Mouse (Mus musculus): ENCODE data around the gene Ehf. TPM values are rescaled to one million over a fixed set of nuclear protein-coding genes. Genes with fewer than 3 reads are reported as not detected.

The Ehf gene
- polyA plus RNA-seq, 1 experiment from 2014 or later = 23.5 TPM

- WGBS = 67% methylated on average over 7 of the region's 7 CpGs
- no peak overlapping the region for H3K4me3 ChIP-seq (replicated peaks; ENCODE audit: low read depth, low read length)
- H3K9me3 ChIP-seq (replicated peaks; ENCODE audit: low read length) = no peaks in the 10 kb centered on the region
- TF ChIP-seq CTCF (IDR thresholded peaks at IDR 0.05; ENCODE audit: low read depth) = no peak
- H3K36me3 ChIP-seq (ENCODE audit: insufficient read depth, low read length) = no peaks in the 10 kb centered on the region
- ATAC-seq (replicated peaks; ENCODE audit: low FRiP score, low read depth) (no peak), DNase-seq (ENCODE audit: low spot score) (no peak)
- no peak overlapping the region for H3K27ac ChIP-seq
- no peak overlapping the region for H3K9ac ChIP-seq (ENCODE audit: low read depth, low read length)
- H3K4me1 ChIP-seq (replicated peaks; ENCODE audit: insufficient read depth, low read length) = no peaks in the 10 kb centered on the region
- no peaks in the 10 kb centered on the region for H3K27me3 ChIP-seq (ENCODE audit: insufficient read depth, low read length)
- H3K4me2 ChIP-seq (ENCODE audit: low read length) = no peak overlapping the region
Measured at GRCm38 (mm10) chr2:103325301-103326048, 22.4 kb upstream of the Ehf start.

GRCm38 (mm10) chr2:103324320-103324719 lies 21.2 kb upstream of the Ehf start:
- no peak overlapping the region for H3K4me2 ChIP-seq (ENCODE audit: low read length)
- TF ChIP-seq CTCF (IDR thresholded peaks at IDR 0.05; ENCODE audit: low read depth) = no peak
- H3K27ac ChIP-seq = no peak overlapping the region
- no peaks in the 10 kb centered on the region for H3K36me3 ChIP-seq (ENCODE audit: insufficient read depth, low read length)
- H3K4me3 ChIP-seq (replicated peaks; ENCODE audit: low read depth, low read length) = no peak overlapping the region
- no peaks in the 10 kb centered on the region for H3K4me1 ChIP-seq (replicated peaks; ENCODE audit: insufficient read depth, low read length)
- DNase-seq (ENCODE audit: low spot score) (no peak), ATAC-seq (replicated peaks; ENCODE audit: low FRiP score, low read depth) (no peak)
- no peak overlapping the region for H3K9ac ChIP-seq (ENCODE audit: low read depth, low read length)
- 59% methylated on average over 2 of the region's 2 CpGs for WGBS
- H3K9me3 ChIP-seq (replicated peaks; ENCODE audit: low read length) = no peaks in the 10 kb centered on the region
- H3K27me3 ChIP-seq (ENCODE audit: insufficient read depth, low read length) = no peaks in the 10 kb centered on the region

- no peak overlapping the region for H3K4me2 ChIP-seq (ENCODE audit: low read length)
- TF ChIP-seq CTCF (IDR thresholded peaks at IDR 0.05; ENCODE audit: low read depth) = no peak
- ATAC-seq (replicated peaks; ENCODE audit: low FRiP score, low read depth) (no peak), DNase-seq (ENCODE audit: low spot score) (no peak)
- no peak overlapping the region for H3K9ac ChIP-seq (ENCODE audit: low read depth, low read length)
- no peaks in the 10 kb centered on the region for H3K9me3 ChIP-seq (replicated peaks; ENCODE audit: low read length)
- WGBS = 48% methylated on average over 1 of the region's 1 CpGs
- H3K27me3 ChIP-seq (ENCODE audit: insufficient read depth, low read length) = no peaks in the 10 kb centered on the region
- no peaks in the 10 kb centered on the region for H3K36me3 ChIP-seq (ENCODE audit: insufficient read depth, low read length)
- H3K27ac ChIP-seq = no peak overlapping the region
- no peaks in the 10 kb centered on the region for H3K4me1 ChIP-seq (replicated peaks; ENCODE audit: insufficient read depth, low read length)
- no peak overlapping the region for H3K4me3 ChIP-seq (replicated peaks; ENCODE audit: low read depth, low read length)
Measured at GRCm38 (mm10) chr2:103322171-103322570, 19.1 kb upstream of the Ehf start.

GRCm38 (mm10) chr2:103321638-103322037 lies 18.6 kb upstream of the Ehf start:
- no peak for TF ChIP-seq CTCF (IDR thresholded peaks at IDR 0.05; ENCODE audit: low read depth)
- ATAC-seq (replicated peaks; ENCODE audit: low FRiP score, low read depth) (no peak), DNase-seq (ENCODE audit: low spot score) (no peak)

GRCm38 (mm10) chr2:103314002-103314401 lies 10.9 kb upstream of the Ehf start:
- H3K4me2 ChIP-seq (ENCODE audit: low read length) = no peak overlapping the region
- 31% methylated on average over 4 of the region's 4 CpGs for WGBS
- DNase-seq (ENCODE audit: low spot score) = no peak
- no peak overlapping the region for H3K27ac ChIP-seq
- H3K36me3 ChIP-seq (ENCODE audit: insufficient read depth, low read length) = no peaks in the 10 kb centered on the region
- no peak for TF ChIP-seq CTCF (IDR thresholded peaks at IDR 0.05; ENCODE audit: low read depth)
- H3K9ac ChIP-seq (ENCODE audit: low read depth, low read length) = no peak overlapping the region
- H3K27me3 ChIP-seq (ENCODE audit: insufficient read depth, low read length) = no peaks in the 10 kb centered on the region
- H3K4me1 ChIP-seq (replicated peaks; ENCODE audit: insufficient read depth, low read length) = no peaks in the 10 kb centered on the region
- H3K4me3 ChIP-seq (replicated peaks; ENCODE audit: low read depth, low read length) = no peak overlapping the region
- no peaks in the 10 kb centered on the region for H3K9me3 ChIP-seq (replicated peaks; ENCODE audit: low read length)
- no peak for ATAC-seq (replicated peaks; ENCODE audit: low FRiP score, low read depth)

More at GRCm38 (mm10) chr2:103321638-103322037, 18.6 kb upstream of the Ehf start:
- no peaks in the 10 kb centered on the region for H3K9me3 ChIP-seq (replicated peaks; ENCODE audit: low read length)
- H3K4me2 ChIP-seq (ENCODE audit: low read length) = no peak overlapping the region
- WGBS = 86% methylated on average over 4 of the region's 4 CpGs
- no peak overlapping the region for H3K9ac ChIP-seq (ENCODE audit: low read depth, low read length)
- H3K36me3 ChIP-seq (ENCODE audit: insufficient read depth, low read length) = no peaks in the 10 kb centered on the region
- H3K4me1 ChIP-seq (replicated peaks; ENCODE audit: insufficient read depth, low read length) = no peaks in the 10 kb centered on the region
- H3K27me3 ChIP-seq (ENCODE audit: insufficient read depth, low read length) = no peaks in the 10 kb centered on the region
- H3K4me3 ChIP-seq (replicated peaks; ENCODE audit: low read depth, low read length) = no peak overlapping the region
- no peak overlapping the region for H3K27ac ChIP-seq

DNA sequence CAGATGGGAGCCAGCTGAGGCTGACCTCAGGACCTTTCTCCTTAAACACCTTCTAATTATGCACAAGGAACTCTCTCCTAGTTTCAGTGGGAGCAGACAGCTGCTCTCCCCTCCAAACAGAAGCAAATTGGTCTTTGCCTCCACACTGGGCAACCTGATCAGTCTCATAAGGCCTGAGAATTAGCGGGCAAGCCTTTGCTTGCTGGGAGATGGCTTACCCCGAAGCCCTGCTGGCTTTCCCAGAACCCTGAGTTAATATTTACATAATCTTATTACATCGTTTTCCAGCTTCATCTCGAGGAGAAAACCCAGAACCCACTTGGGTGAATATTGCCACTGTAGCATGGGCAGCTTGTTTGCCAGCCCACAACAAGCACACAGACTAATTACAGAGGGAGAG lies 9.6 kb upstream of the Ehf start:
- no peak for DNase-seq (ENCODE audit: low spot score)
- Histone ChIP-seq H3K4me2 (ENCODE audit: low read length) (no peak overlapping the region), H3K9me3 (replicated peaks; ENCODE audit: low read length) (no peaks in the 10 kb centered on the region), H3K27me3 (ENCODE audit: insufficient read depth, low read length) (no peaks in the 10 kb centered on the region), H3K9ac (ENCODE audit: low read depth, low read length) (no peak overlapping the region), H3K36me3 (ENCODE audit: insufficient read depth, low read length) (no peaks in the 10 kb centered on the region), H3K4me1 (replicated peaks; ENCODE audit: insufficient read depth, low read length) (no peaks in the 10 kb centered on the region), H3K4me3 (replicated peaks; ENCODE audit: low read depth, low read length) (no peak overlapping the region), H3K27ac (no peak overlapping the region)
- ATAC-seq (replicated peaks; ENCODE audit: low FRiP score, low read depth) = no peak
- WGBS = 48% methylated on average over 4 of the region's 4 CpGs
- TF ChIP-seq CTCF (IDR thresholded peaks at IDR 0.05; ENCODE audit: low read depth) = no peak

DNA sequence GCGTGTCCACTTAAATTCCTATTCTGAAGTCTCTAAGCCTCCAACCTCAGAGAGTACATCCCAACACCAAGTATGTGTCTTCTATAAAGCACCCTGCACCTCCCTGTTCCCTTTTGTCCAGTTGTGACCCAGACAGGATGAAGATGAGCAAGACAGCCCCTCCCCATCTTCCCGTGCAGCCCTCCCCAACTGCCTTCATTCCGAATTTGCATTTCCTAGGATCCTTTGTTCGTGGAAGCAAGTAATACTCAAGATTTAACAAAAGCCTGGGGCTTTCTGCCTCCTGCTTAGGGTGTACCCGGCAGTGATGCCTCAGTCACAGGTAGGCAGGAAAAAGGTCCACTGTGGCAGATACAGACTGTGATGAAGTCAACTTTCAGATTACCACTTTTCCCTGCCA lies 7.6 kb upstream of the Ehf start:
- Histone ChIP-seq H3K36me3 (ENCODE audit: insufficient read depth, low read length) (no peaks in the 10 kb centered on the region), H3K4me2 (ENCODE audit: low read length) (no peak overlapping the region), H3K4me3 (replicated peaks; ENCODE audit: low read depth, low read length) (no peak overlapping the region), H3K27ac (no peak overlapping the region), H3K4me1 (replicated peaks; ENCODE audit: insufficient read depth, low read length) (no peaks in the 10 kb centered on the region), H3K27me3 (ENCODE audit: insufficient read depth, low read length) (no peaks in the 10 kb centered on the region), H3K9ac (ENCODE audit: low read depth, low read length) (no peak overlapping the region), H3K9me3 (replicated peaks; ENCODE audit: low read length) (no peaks in the 10 kb centered on the region)
- ATAC-seq (replicated peaks; ENCODE audit: low FRiP score, low read depth) (no peak), DNase-seq (ENCODE audit: low spot score) (no peak)
- 45% methylated on average over 5 of the region's 5 CpGs for WGBS
- no peak for TF ChIP-seq CTCF (IDR thresholded peaks at IDR 0.05; ENCODE audit: low read depth)
